ENCODE assay signal across 13 mouse cellular contexts in genomic region chr1:153667244-153667727, GRCm38 (mm10). TPM values are rescaled to one million over a fixed set of nuclear protein-coding genes. Genes with fewer than 3 reads are reported as not detected.
DNase-seq lines count a peak whose midpoint lies in the region; ATAC-seq lines count a peak whose summit lies in the region.
"Had no signal": no experiment of that assay in that cellular context is flagged by ENCODE, and none has a peak within 500 bp of the region (broad histone marks: within the 10 kb centered on the region; RNA-seq: fewer than 3 reads in every experiment).

No protein-coding gene starts in this region.

- peaks cover 59% of the 10 kb centered on the region for H3K4me1 ChIP-seq in midbrain, embryonic 10.5 days
- peaks cover 29% of the 10 kb centered on the region for H3K4me1 ChIP-seq in midbrain, embryonic 11.5 days (ENCODE audit: control insufficient read depth, insufficient read depth, low read length)
- H3K4me1 ChIP-seq in hindbrain, embryonic 14.5 days (replicated peaks; ENCODE audit: control insufficient read depth, insufficient read depth, low read length), result peaks cover 56% of the 10 kb centered on the region
- H3K4me1 ChIP-seq in neural tube, embryonic 14.5 days (ENCODE audit: control insufficient read depth, insufficient read depth, low read length), result peaks cover 50% of the 10 kb centered on the region

- H3K9ac ChIP-seq in midbrain, embryonic 11.5 days (ENCODE audit: low read length), result no peak overlapping the region
- H3K9ac ChIP-seq in hindbrain, embryonic 14.5 days, result peak overlapping the region; percentile 51
- H3K9ac ChIP-seq in neural tube, embryonic 14.5 days (replicated peaks; ENCODE audit: low read depth, low read length), result no peak overlapping the region
- H3K9ac ChIP-seq: heart, embryonic 12.5 days; lung, embryonic 15.5 days had no signal

- no peak overlapping the region for H3K4me2 ChIP-seq in midbrain, embryonic 11.5 days
- peak overlapping the region; percentile 48 for H3K4me2 ChIP-seq in hindbrain, embryonic 14.5 days (replicated peaks)
- H3K4me2 ChIP-seq in neural tube, embryonic 14.5 days (ENCODE audit: low read depth, low read length), result peak overlapping the region; percentile 39; the same call in 1 of the 2 replicates
- H3K4me2 ChIP-seq: heart, embryonic 12.5 days; lung, embryonic 15.5 days had no signal

- 78% methylated on average over 4 of the region's 4 CpGs for WGBS in midbrain, embryonic 10.5 days
- WGBS in midbrain, embryonic 11.5 days, result 89% methylated on average over 4 of the region's 4 CpGs
- WGBS in hindbrain, embryonic 14.5 days, result 56% methylated on average over 4 of the region's 4 CpGs
- WGBS in neural tube, embryonic 14.5 days, result 72% methylated on average over 4 of the region's 4 CpGs

- DNase-seq in midbrain, embryonic 10.5 days (ENCODE audit: low spot score), result no peak
- no peak for DNase-seq in midbrain, embryonic 11.5 days (ENCODE audit: low spot score, missing footprints)
- peak; percentile 83 to 87 for DNase-seq in cerebellum, postnatal 14 days
- DNase-seq in hindbrain, embryonic 14.5 days (ENCODE audit: low spot score), result no peak
- no peak for DNase-seq in heart, postnatal 4 days
- DNase-seq in right cerebral cortex, adult 2 months (ENCODE audit: low spot score in 2 of 2), result no peak
- DNase-seq in heart, postnatal 10 days, result no peak
- DNase-seq: adrenal gland, postnatal 36 days; right cerebral cortex, postnatal 4 days had no signal

- no peaks in the 10 kb centered on the region for H3K36me3 ChIP-seq in midbrain, embryonic 10.5 days
- H3K36me3 ChIP-seq in midbrain, embryonic 11.5 days (ENCODE audit: control insufficient read depth, insufficient read depth, low read length), result no peaks in the 10 kb centered on the region
- H3K36me3 ChIP-seq in hindbrain, embryonic 14.5 days (replicated peaks; ENCODE audit: control insufficient read depth, insufficient read depth), result no peaks in the 10 kb centered on the region
- H3K36me3 ChIP-seq in neural tube, embryonic 14.5 days (ENCODE audit: control insufficient read depth, insufficient read depth, low read length), result no peaks in the 10 kb centered on the region
- H3K36me3 ChIP-seq: heart, embryonic 12.5 days; lung, embryonic 15.5 days had no signal

- no peak overlapping the region for H3K4me3 ChIP-seq in midbrain, embryonic 10.5 days
- H3K4me3 ChIP-seq in midbrain, embryonic 11.5 days (ENCODE audit: low read depth, low read length), result no peak overlapping the region
- no peak overlapping the region for H3K4me3 ChIP-seq in hindbrain, embryonic 14.5 days (replicated peaks; ENCODE audit: low read length)
- H3K4me3 ChIP-seq in neural tube, embryonic 14.5 days (ENCODE audit: low read depth, low read length), result no peak overlapping the region
- H3K4me3 ChIP-seq: heart, embryonic 12.5 days; lung, embryonic 15.5 days had no signal

- intact Hi-C loops in heart, postnatal 10 days (cut with DNase I), result no loop called here

- no peak for ATAC-seq in midbrain, embryonic 11.5 days (ENCODE audit: low FRiP score)
- no peak for ATAC-seq in hindbrain, embryonic 14.5 days (ENCODE audit: low FRiP score)
- ATAC-seq in neural tube, embryonic 14.5 days (ENCODE audit: low read depth), result no peak
- ATAC-seq: intestine, embryonic 16.5 days had no signal

- 0 out of 2 replicates have a peak overlapping the region, but pooled peaks have one; percentile 14 for H3K27ac ChIP-seq in midbrain, embryonic 10.5 days (replicated peaks)
- no peak overlapping the region for H3K27ac ChIP-seq in midbrain, embryonic 11.5 days (ENCODE audit: low read depth, low read length)
- H3K27ac ChIP-seq in hindbrain, embryonic 14.5 days, result no peak overlapping the region
- H3K27ac ChIP-seq in neural tube, embryonic 14.5 days (ENCODE audit: low read depth, low read length), result peak overlapping the region; percentile 28
- H3K27ac ChIP-seq: lung, embryonic 15.5 days had no signal

- H3K9me3 ChIP-seq in midbrain, embryonic 10.5 days (replicated peaks), result no peaks in the 10 kb centered on the region
- no peaks in the 10 kb centered on the region for H3K9me3 ChIP-seq in midbrain, embryonic 11.5 days (ENCODE audit: control insufficient read depth, low read length)
- no peaks in the 10 kb centered on the region for H3K9me3 ChIP-seq in hindbrain, embryonic 14.5 days (ENCODE audit: control insufficient read depth, low read length)
- no peaks in the 10 kb centered on the region for H3K9me3 ChIP-seq in neural tube, embryonic 14.5 days (ENCODE audit: control insufficient read depth, low read length)
- H3K9me3 ChIP-seq: heart, embryonic 12.5 days; lung, embryonic 15.5 days had no signal

- H3K27me3 ChIP-seq in midbrain, embryonic 10.5 days (ENCODE audit: low read depth, poor library complexity, severe bottlenecking), result peaks cover 57% of the 10 kb centered on the region
- no peaks in the 10 kb centered on the region for H3K27me3 ChIP-seq in midbrain, embryonic 11.5 days (ENCODE audit: control insufficient read depth, insufficient read depth, low read length)
- no peaks in the 10 kb centered on the region for H3K27me3 ChIP-seq in hindbrain, embryonic 14.5 days (ENCODE audit: control insufficient read depth, insufficient read depth, low read length)
- H3K27me3 ChIP-seq in neural tube, embryonic 14.5 days (ENCODE audit: control insufficient read depth, insufficient read depth, low read length), result no peaks in the 10 kb centered on the region

RNA-seq across cellular contexts. Expression of gene Rgs8, which starts 14.5 kb away (rescaled TPM):
- 8.3 and 15.1 TPM in 2 replicates for polyA plus RNA-seq in midbrain, embryonic 10.5 days (2016; fragmentation: Nextera tagmentation; extraction: Ambion mirVana)
- 12.7 and 14.1 TPM in 2 replicates for polyA plus RNA-seq in midbrain, embryonic 11.5 days (2014; fragmentation: Nextera tagmentation; extraction: Ambion mirVana)
- polyA plus RNA-seq in hindbrain, embryonic 14.5 days (2014; fragmentation: Nextera tagmentation; extraction: Ambion mirVana), result 16.4 and 19.7 TPM in 2 replicates
- polyA plus RNA-seq in neural tube, embryonic 14.5 days (2014; fragmentation: Nextera tagmentation; extraction: Ambion mirVana), result 12.1 and 15.3 TPM in 2 replicates
- under 1 TPM in 1 of 2 experiments, not detected in 1; 0.09 TPM for total RNA-seq in heart, postnatal 4 days (2021)
- total RNA-seq in heart, postnatal 10 days (2021), result not detected

Comparison
In these comparisons a context has a peak if more than half of its experiments do, and no peak if none do; other contexts are left out.
1. H3K27ac ChIP-seq: peak in midbrain, embryonic 10.5 days (single experiment) and neural tube, embryonic 14.5 days (single experiment); none in midbrain, embryonic 11.5 days (single experiment) and hindbrain, embryonic 14.5 days (single experiment).
2. DNase-seq: peak in cerebellum, postnatal 14 days (2 of 2); none in midbrain, embryonic 10.5 days (single experiment), midbrain, embryonic 11.5 days (single experiment), hindbrain, embryonic 14.5 days (single experiment), heart, postnatal 4 days (single experiment), right cerebral cortex, adult 2 months (0 of 2) and heart, postnatal 10 days (0 of 2).